Mouse (Mus musculus) liver, adult 2 months (tissue): ENCODE measurements around the gene Eif2ak2.

Source experiments
- CTCF ChIP-seq: fragments of 200-500 bp; IDR thresholded peaks from 2 replicates; pipeline ENCODE4 v1.5.1; 2011; ENCODE audit warnings: low read depth, low read length, control low read depth
- POLR2A ChIP-seq: fragments of 200-500 bp; IDR thresholded peaks from 2 replicates; pipeline ENCODE4 v1.6.1; 2011; ENCODE audit warnings: low read length, control low read depth; ENCODE audit not compliant: insufficient read depth; ENCODE audit errors: extremely low read depth

DNA sequence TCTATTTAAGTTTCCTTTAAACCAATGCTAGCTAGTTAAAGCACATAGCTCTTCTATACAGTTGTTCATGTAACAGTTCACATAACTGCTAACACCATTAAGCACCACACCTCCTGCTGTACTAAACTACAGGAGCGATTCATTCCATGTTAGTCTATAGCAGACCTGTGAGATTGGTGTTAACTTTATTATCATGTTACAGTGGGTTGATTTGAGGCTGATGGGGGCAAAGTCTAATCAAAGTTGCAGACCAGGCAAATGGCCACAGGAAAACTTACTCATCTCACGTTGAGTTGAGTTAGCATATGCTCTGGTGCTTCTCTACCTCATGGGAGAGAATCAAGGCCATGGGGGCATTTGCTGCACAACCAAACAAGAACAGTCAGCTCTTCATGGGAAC, 27.0 kb upstream of the Eif2ak2 start:
- TF ChIP-seq POLR2A (no peak), CTCF (no peak)
